22 mouse cellular contexts compared by ENCODE assay signal in the genomic region with DNA sequence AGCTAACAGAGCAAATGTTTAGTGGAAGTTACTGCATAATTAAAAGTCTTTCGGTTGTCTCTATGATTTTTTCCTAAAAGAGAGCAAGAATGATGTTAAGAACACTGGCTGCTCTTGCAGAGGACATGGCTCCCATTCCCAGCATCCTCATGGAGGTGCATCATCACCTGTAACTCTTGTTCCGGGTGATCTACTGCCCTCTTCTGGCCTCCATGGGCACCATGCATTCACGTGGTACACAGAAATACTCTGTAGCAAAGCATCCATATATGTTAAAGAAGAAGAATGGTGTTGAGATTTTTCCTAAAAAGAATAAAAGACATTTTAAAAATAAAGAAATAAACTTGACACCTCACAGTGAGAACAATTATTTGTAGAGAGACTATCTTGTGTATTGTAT. TPM values are rescaled to one million over a fixed set of nuclear protein-coding genes. Genes with fewer than 3 reads are reported as not detected.
DNase-seq lines count a peak whose midpoint lies in the region; ATAC-seq and TF ChIP-seq lines count a peak whose summit lies in the region.
"Had no signal": no experiment of that assay in that cellular context is flagged by ENCODE, and none has a peak within 500 bp of the region (broad histone marks: within the 10 kb centered on the region; RNA-seq: fewer than 3 reads in every experiment).

No protein-coding gene starts in this region.

- no peak overlapping the region for H3K4me2 ChIP-seq in lung, postnatal 0 days (replicated peaks; ENCODE audit: low read depth, low read length)
- H3K4me2 ChIP-seq: embryonic facial prominence, embryonic 12.5 days; forebrain, embryonic 13.5 days; hindbrain, embryonic 13.5 days; liver, embryonic 15.5 days had no signal

- no peak for DNase-seq in cerebellum, adult 2 months
- DNase-seq in cerebellum, postnatal 25 days: no peak
- no peak for DNase-seq in kidney, adult 2 months
- no peak for DNase-seq in kidney, postnatal 4 days
- DNase-seq in lung, postnatal 0 days (ENCODE audit: low spot score): no peak
- no peak for DNase-seq in lung, postnatal 14 days
- no peak for DNase-seq in right cerebral cortex, adult 18-20 months
- DNase-seq in neural tube, embryonic 10.5 days (ENCODE audit: extremely low spot score, low spot score): no peak
- DNase-seq: cerebellum, adult 9-11 months; gastrocnemius, postnatal 36 days; heart, postnatal 14 days; lung, postnatal 10 days; midbrain, embryonic 14.5 days; thymus, postnatal 36 days had no signal

- WGBS in cerebellum, adult 2 months: 87% methylated on average over 3 of the region's 3 CpGs
- 87% methylated on average over 3 of the region's 3 CpGs for WGBS in kidney, adult 2 months
- WGBS in lung, postnatal 0 days: 86% methylated on average over 3 of the region's 3 CpGs

- no peak for TF ChIP-seq EP300 in lung, postnatal 0 days (IDR thresholded peaks at IDR 0.05)

- no peak for TF ChIP-seq POLR2A in cerebellum, adult 2 months (IDR thresholded peaks at IDR 0.05; ENCODE audit: borderline replicate concordance, insufficient read depth, low read length)
- TF ChIP-seq POLR2A in kidney, adult 2 months (IDR thresholded peaks at IDR 0.05; ENCODE audit: low read depth, low read length): no peak

- no peak overlapping the region for H3K9ac ChIP-seq in lung, postnatal 0 days (replicated peaks; ENCODE audit: low read depth)
- H3K9ac ChIP-seq: embryonic facial prominence, embryonic 12.5 days; forebrain, embryonic 13.5 days; hindbrain, embryonic 13.5 days; liver, embryonic 15.5 days had no signal

- no peak for ATAC-seq in lung, postnatal 0 days
- ATAC-seq: forebrain, embryonic 13.5 days; intestine, embryonic 16.5 days had no signal

- 0 out of 2 replicates have a peak, but pooled peaks have one; percentile 2 for TF ChIP-seq CTCF in cerebellum, adult 2 months (IDR thresholded peaks at IDR 0.05; ENCODE audit: borderline replicate concordance, insufficient read depth, low read depth, low read length)
- TF ChIP-seq CTCF in kidney, adult 2 months (conservative IDR thresholded peaks at IDR 0.05; ENCODE audit: insufficient read depth, insufficient read length, low read depth, low read length): peak; percentile 25
- peak; percentile 26 for TF ChIP-seq CTCF in lung, postnatal 0 days (IDR thresholded peaks at IDR 0.05)

- H3K27ac ChIP-seq in cerebellum, adult 2 months (ENCODE audit: insufficient read depth, low read length): no peak overlapping the region
- no peak overlapping the region for H3K27ac ChIP-seq in kidney, adult 2 months (ENCODE audit: insufficient read depth, low read depth, low read length)
- no peak overlapping the region for H3K27ac ChIP-seq in lung, postnatal 0 days (ENCODE audit: low read length)
- H3K27ac ChIP-seq: embryonic facial prominence, embryonic 12.5 days; forebrain, embryonic 13.5 days; heart, embryonic 10.5 days; hindbrain, embryonic 13.5 days; limb, embryonic 10.5 days; liver, embryonic 15.5 days had no signal

- no peaks in the 10 kb centered on the region; the same call in 1 of the 2 replicates for H3K4me1 ChIP-seq in cerebellum, adult 2 months (ENCODE audit: control insufficient read depth, insufficient read depth, low read length)
- H3K4me1 ChIP-seq in kidney, adult 2 months (ENCODE audit: control insufficient read depth, insufficient read depth, low read length): peaks cover 2% of the 10 kb centered on the region; the same call in 1 of the 2 replicates
- no peaks in the 10 kb centered on the region for H3K4me1 ChIP-seq in lung, postnatal 0 days (ENCODE audit: insufficient read depth, low read depth, low read length)
- H3K4me1 ChIP-seq: embryonic facial prominence, embryonic 12.5 days had no signal

- no peaks in the 10 kb centered on the region for H3K9me3 ChIP-seq in lung, postnatal 0 days (ENCODE audit: low read length)
- H3K9me3 ChIP-seq: embryonic facial prominence, embryonic 12.5 days; forebrain, embryonic 13.5 days; heart, embryonic 10.5 days; hindbrain, embryonic 13.5 days; limb, embryonic 10.5 days; liver, embryonic 15.5 days had no signal

- no peaks in the 10 kb centered on the region for H3K36me3 ChIP-seq in kidney, adult 2 months (ENCODE audit: control insufficient read depth, insufficient read depth, low read length)
- H3K36me3 ChIP-seq in lung, postnatal 0 days (ENCODE audit: insufficient read depth, low read length): no peaks in the 10 kb centered on the region
- H3K36me3 ChIP-seq: embryonic facial prominence, embryonic 12.5 days; heart, embryonic 10.5 days; hindbrain, embryonic 13.5 days; limb, embryonic 10.5 days; liver, embryonic 15.5 days had no signal

- H3K27me3 ChIP-seq in cerebellum, adult 2 months (ENCODE audit: control insufficient read depth, insufficient read depth, low read length): no peaks in the 10 kb centered on the region
- H3K27me3 ChIP-seq in kidney, adult 2 months (replicated peaks; ENCODE audit: control insufficient read depth, insufficient read depth, low read length): no peaks in the 10 kb centered on the region
- no peaks in the 10 kb centered on the region for H3K27me3 ChIP-seq in lung, postnatal 0 days (replicated peaks; ENCODE audit: insufficient read depth, low read length)
- H3K27me3 ChIP-seq: embryonic facial prominence, embryonic 12.5 days; forebrain, embryonic 13.5 days; hindbrain, embryonic 13.5 days; liver, embryonic 15.5 days had no signal

- H3K4me3 ChIP-seq in cerebellum, adult 2 months (replicated peaks; ENCODE audit: insufficient read depth, low read depth, low read length): no peak overlapping the region
- H3K4me3 ChIP-seq in kidney, adult 2 months (ENCODE audit: insufficient read depth, low read depth, low read length): no peak overlapping the region
- no peak overlapping the region for H3K4me3 ChIP-seq in lung, postnatal 0 days (ENCODE audit: low read depth, low read length)
- H3K4me3 ChIP-seq: embryonic facial prominence, embryonic 12.5 days; erythroblast, embryonic 14.5 days; forebrain, embryonic 13.5 days; heart, embryonic 10.5 days; hindbrain, embryonic 13.5 days; limb, embryonic 10.5 days; liver, embryonic 15.5 days had no signal

RNA-seq across cellular contexts. Expression of gene Rap1gds1, which starts 3.0 kb away (rescaled TPM):
- 188 and 206 TPM in 2 replicates for polyA plus RNA-seq in cerebellum, adult 2 months (2012; rRNA removed)
- 20.1 and 26.2 TPM in 2 replicates for polyA plus RNA-seq in kidney, adult 2 months (2012; rRNA removed)
- 31.4 and 37.9 TPM in 2 replicates for polyA plus RNA-seq in lung, postnatal 0 days (2015; fragmentation: Nextera tagmentation; extraction: Ambion mirVana)
